Mouse (Mus musculus): Measurements from ENCODE around the gene Psmd2. TPM values are rescaled to one million over a fixed set of nuclear protein-coding genes. Genes with fewer than 3 reads are reported as not detected.

Gene Psmd2
- 100 to 1,000 TPM; 221 to 235 TPM for polyA plus RNA-seq (2017; shearing (Covaris generic))

GRCm38 (mm10) chr16:20651076-20651946, at the start of gene Psmd2:
Psmd2 (plus strand) TSS chr16:20651652.

GRCm38 (mm10) chr16:20611357-20612227, 39.9 kb upstream of the Psmd2 start, which contains the start of the genes Eef1akmt4, Gm49333 and Alg3:
Eef1akmt4 (plus strand) TSS chr16:20611593.
Gm49333 (plus strand) TSS chr16:20611610.
Alg3 (minus strand) TSS chr16:20611735.

GRCm38 (mm10) chr16:20621191-20621990, 30.1 kb upstream of the Psmd2 start, which contains the start of gene Camk2n2:
Camk2n2 (minus strand) TSS chr16:20621287.

GRCm38 (mm10) chr16:20629731-20630634, 21.5 kb upstream of the Psmd2 start, which contains the start of gene Ece2:
Ece2 (plus strand) TSS chr16:20629828.

GRCm38 (mm10) chr16:20668013-20668412, 16.6 kb downstream of the Psmd2 start, which contains the start of gene Eif4g1:
Eif4g1 (plus strand) TSS chr16:20668313.

GRCm38 (mm10) chr16:20693111-20693701, 41.8 kb downstream of the Psmd2 start, which contains the start of gene Fam131a:
Fam131a (plus strand) TSS chr16:20693241.

Other genes with a start within 250 kb of the Psmd2 start
- 10 to 100 TPM; 27.0 to 32.6 TPM for gene Abcc5, start 225.3 kb upstream of the Psmd2 start, polyA plus RNA-seq (2017; shearing (Covaris generic))
- 10 to 100 TPM; 70.2 to 83.7 TPM for gene Eif2b5, start 152.8 kb upstream of the Psmd2 start, polyA plus RNA-seq (2017; shearing (Covaris generic))
- gene Dvl3, start 134.7 kb upstream of the Psmd2 start, polyA plus RNA-seq (2017; shearing (Covaris generic)) = 10 to 100 TPM; 24.1 to 26.7 TPM
- gene Ap2m1, start 116.2 kb upstream of the Psmd2 start, polyA plus RNA-seq (2017; shearing (Covaris generic)) = 100 to 1,000 TPM; 385 to 421 TPM
- 100 to 1,000 TPM in 1 of 2 experiments, 10 to 100 TPM in 1; 65.1 to 102 TPM for gene Abcf3, start 103.1 kb upstream of the Psmd2 start, polyA plus RNA-seq (2017; shearing (Covaris generic))
- 1 to 10 TPM in 1 of 2 experiments, under 1 TPM in 1; 0.08 to 2.4 TPM for gene Vwa5b2, start 62.2 kb upstream of the Psmd2 start, polyA plus RNA-seq (2017; shearing (Covaris generic))
- gene Eef1akmt4, start 40.1 kb upstream of the Psmd2 start, polyA plus RNA-seq (2017; shearing (Covaris generic)) = 10 to 100 TPM; 16.1 to 20.0 TPM
- not detected for gene Gm49333, start 40.0 kb upstream of the Psmd2 start, polyA plus RNA-seq (2017; shearing (Covaris generic))
- gene Alg3, start 39.9 kb upstream of the Psmd2 start, polyA plus RNA-seq (2017; shearing (Covaris generic)) = 10 to 100 TPM; 39.7 to 42.7 TPM
- under 1 TPM; 0.29 to 0.84 TPM for gene Camk2n2, start 30.4 kb upstream of the Psmd2 start, polyA plus RNA-seq (2017; shearing (Covaris generic))
- gene Ece2, start 21.8 kb upstream of the Psmd2 start, polyA plus RNA-seq (2017; shearing (Covaris generic)) = not detected
- gene Eif4g1, start 16.7 kb downstream of the Psmd2 start, polyA plus RNA-seq (2017; shearing (Covaris generic)) = 100 to 1,000 TPM; 104 to 132 TPM
- gene Fam131a, start 41.6 kb downstream of the Psmd2 start, polyA plus RNA-seq (2017; shearing (Covaris generic)) = 1 to 10 TPM; 1.3 to 3.9 TPM
- gene Polr2h, start 66.0 kb downstream of the Psmd2 start, polyA plus RNA-seq (2017; shearing (Covaris generic)) = 10 to 100 TPM; 50.7 to 72.0 TPM
- 1 to 10 TPM; 2.7 to 3.5 TPM for gene Clcn2, start 66.1 kb downstream of the Psmd2 start, polyA plus RNA-seq (2017; shearing (Covaris generic))
- gene Chrd, start 81.5 kb downstream of the Psmd2 start, polyA plus RNA-seq (2017; shearing (Covaris generic)) = not detected
- under 1 TPM in 1 of 2 experiments, not detected in 1; 0.11 TPM for gene Thpo, start 82.9 kb downstream of the Psmd2 start, polyA plus RNA-seq (2017; shearing (Covaris generic))